Mouse (Mus musculus) neural tube, postnatal 0 days (tissue): ENCODE measurements around the gene Adipor1. TPM values are rescaled to one million over a fixed set of nuclear protein-coding genes. Genes with fewer than 3 reads are reported as not detected.

Experiments
- polyA plus RNA-seq: library from polyadenylated mRNA; unstranded; fragments of >200 nt; fragmentation: Nextera tagmentation; extraction: Ambion mirVana; gene quantifications from 2 replicates; pipeline ENCODE4 v1.2.1, GENCODE M21; 2015

Gene Adipor1
- polyA plus RNA-seq: 87.6 and 88.1 TPM in 2 replicates

DNA sequence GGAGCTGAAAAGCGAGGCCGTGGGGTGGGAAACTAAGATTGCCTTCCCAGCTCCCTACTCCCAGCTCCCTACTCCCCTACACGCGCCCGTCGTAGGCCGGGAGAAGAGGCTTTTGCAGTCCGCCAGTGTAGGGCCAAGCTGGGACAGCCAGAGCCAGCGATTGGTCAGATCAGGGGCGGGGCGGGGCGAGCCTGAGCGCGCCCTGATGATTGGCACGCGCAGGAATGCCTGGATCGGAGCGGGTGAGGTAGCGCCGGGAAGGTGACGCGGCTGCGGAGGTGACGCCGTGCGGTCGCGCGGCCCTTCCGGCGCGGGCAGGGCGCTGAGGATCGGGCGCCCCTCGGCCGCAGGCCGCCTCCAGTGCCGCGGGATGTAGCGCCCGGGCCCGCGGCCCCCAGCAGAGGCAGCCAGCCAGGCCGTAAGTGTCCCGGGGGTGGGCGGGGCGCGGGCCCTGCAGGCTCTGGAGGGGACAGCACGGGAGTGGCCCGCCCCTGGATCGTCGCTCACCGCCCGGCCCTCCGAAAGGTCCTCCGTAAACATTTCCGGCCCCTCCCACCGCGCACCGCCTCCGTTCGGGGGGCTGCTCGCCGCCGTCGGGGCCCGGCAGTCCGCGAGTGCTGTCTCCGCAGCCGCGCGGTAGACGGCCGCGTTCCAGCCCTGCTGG, at the start of gene Adipor1:
Gene Adipor1, plus strand, starts transcription at position 211 of the 664 bp plus-strand sequence.

DNA sequence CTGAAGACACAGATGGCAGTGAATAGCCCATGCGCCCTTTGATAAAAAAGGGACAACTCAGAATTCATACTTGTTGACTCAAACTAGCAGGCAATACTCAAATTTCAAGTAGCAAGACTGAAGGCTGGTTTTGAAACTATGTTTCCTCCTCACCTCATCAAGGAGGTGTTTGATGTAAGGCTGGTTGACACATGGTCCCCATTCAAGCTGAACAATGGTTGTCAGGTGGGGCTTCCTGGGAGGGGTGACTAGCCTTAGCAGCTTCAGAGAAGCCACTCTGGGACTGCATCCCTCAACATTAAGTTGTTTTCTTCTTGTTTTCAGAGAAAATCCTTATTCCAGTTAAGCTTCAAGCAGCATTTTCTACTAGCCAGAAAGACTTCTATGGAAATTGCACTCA, 29.5 kb upstream of the Adipor1 start, which contains the start of gene 4933406M09Rik:
Gene 4933406M09Rik, plus strand, starts transcription at position 275 of the 400 bp plus-strand sequence.

DNA sequence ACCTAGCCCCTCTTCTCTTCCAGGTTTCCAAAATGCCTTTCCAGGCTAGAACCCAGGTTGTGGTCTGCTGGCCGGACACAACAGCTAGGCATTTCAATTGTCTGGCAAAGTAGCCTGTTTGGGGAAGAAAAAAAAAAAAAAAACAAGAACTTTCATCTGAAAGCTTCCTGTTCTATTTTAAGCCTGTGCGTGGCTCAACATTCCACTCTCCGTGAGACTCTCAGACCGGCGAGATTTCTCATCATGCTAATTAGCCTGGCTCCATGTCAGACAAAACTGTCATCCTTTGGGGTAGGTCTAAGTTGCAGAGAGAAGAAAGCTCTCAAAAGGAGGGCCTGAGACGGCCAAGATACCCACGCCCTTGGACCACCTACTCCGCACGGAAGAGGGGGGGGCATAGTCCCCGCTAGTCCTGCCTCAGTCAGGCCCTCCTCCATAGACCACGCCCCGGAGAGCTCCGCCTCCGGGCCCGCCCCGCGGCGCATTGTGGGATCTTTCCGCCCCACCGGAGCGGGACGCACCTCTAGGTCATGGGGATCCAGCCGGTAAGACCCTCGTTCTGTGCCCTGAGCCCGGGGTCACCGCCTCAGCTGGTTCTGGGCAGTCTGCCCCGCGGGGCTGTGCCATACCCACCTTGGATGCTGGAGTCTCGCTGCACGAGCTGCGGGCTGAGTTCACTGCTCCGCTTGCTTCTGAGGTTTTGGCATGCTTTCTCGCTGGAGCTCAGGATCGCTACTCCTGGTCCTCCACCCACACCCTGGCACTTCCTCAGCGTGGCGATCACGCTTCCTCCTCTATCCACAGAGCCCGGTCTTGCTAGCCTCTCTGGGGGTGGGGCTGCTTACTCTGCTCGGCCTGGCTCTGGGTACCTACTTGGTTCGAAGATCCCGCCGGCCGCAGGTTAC, 9.4 kb upstream of the Adipor1 start, which contains the start of gene Cyb5r1:
Gene Cyb5r1, plus strand, starts transcription at position 51 of the 905 bp plus-strand sequence.

DNA sequence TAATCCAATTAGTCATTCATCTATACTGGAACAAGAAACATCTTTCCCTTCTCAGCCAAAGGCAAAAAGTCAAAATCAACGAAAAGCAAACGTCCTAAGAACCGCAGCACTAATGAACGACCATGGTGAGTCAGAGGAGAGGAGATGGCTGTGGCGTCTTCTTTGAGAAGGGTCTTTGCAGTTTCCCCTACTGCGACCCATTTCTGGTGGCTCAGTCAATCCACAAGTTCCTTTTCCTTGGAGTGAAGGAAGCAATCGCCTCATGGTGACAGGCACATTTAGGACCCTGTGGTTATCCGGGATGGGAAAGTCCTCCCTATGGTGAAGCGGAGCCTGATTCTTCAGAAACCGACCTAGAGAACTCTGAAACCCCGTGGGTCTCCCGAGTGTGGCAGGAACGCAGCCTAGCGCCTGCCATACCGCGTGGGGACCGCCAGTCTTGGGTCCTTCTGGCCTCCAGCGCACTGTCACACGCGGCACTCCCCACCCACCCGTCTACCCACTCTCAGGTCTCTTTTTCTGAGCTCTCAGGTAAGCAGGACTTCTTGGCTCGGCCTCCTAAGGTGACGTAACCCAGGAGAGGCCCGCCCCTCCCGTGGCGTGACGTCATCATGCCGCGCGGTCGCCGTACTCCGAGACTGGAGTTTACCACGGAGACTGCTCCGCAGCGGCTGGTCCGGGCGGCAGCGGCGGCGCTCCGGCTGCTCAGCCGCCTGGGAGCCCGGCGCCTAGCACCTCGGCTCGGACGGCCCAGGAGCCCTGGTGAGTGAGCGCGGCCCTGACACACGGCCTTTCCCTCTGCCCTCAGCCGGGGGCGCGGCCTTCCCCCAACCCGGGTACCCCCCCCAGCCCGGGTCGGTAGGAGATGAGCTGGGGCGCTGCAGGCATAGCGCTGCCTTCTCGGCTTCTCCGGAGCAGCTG, 40.0 kb downstream of the Adipor1 start, which contains the start of gene Klhl12:
Gene Klhl12, plus strand, starts transcription at position 628 of the 921 bp plus-strand sequence.

Other genes with a start within 250 kb of the Adipor1 start
- gene Chil1, start 233.2 kb upstream of the Adipor1 start, polyA plus RNA-seq: 2.7 and 3.4 TPM in 2 replicates
- gene Mybph, start 221.9 kb upstream of the Adipor1 start, polyA plus RNA-seq: 0.12 TPM in 1 of 2 replicates, not detected in the other
- 41.1 and 46.1 TPM in 2 replicates for gene Adora1, start 179.9 kb upstream of the Adipor1 start, polyA plus RNA-seq
- not detected in 2 replicates for gene Myog, start 125.4 kb upstream of the Adipor1 start, polyA plus RNA-seq
- gene Ppfia4, start 82.5 kb upstream of the Adipor1 start, polyA plus RNA-seq: 31.5 and 40.2 TPM in 2 replicates
- 77.4 and 78.9 TPM in 2 replicates for gene Tmem183a, start 53.4 kb upstream of the Adipor1 start, polyA plus RNA-seq
- gene 4933406M09Rik, start 29.4 kb upstream of the Adipor1 start, polyA plus RNA-seq: not detected in 2 replicates
- 11.5 and 11.9 TPM in 2 replicates for gene Cyb5r1, start 9.8 kb upstream of the Adipor1 start, polyA plus RNA-seq
- gene Klhl12, start 40.2 kb downstream of the Adipor1 start, polyA plus RNA-seq: 32.1 and 33.4 TPM in 2 replicates
- 66.1 and 67.5 TPM in 2 replicates for gene Rabif, start 79.3 kb downstream of the Adipor1 start, polyA plus RNA-seq
- gene Mgat4e, start 134.3 kb downstream of the Adipor1 start, polyA plus RNA-seq: not detected in 2 replicates
- 39.9 and 40.4 TPM in 2 replicates for gene Kdm5b, start 144.8 kb downstream of the Adipor1 start, polyA plus RNA-seq
- gene Syt2, start 231.3 kb downstream of the Adipor1 start, polyA plus RNA-seq: 43.2 and 43.8 TPM in 2 replicates